Mouse (Mus musculus) liver, embryonic 11.5 days (tissue): ENCODE measurements at regions not wholly inside any gene's neighbourhood (a gene's known extent, or its start where the extent isn't known, plus 50 kb on each side); places are given as distances from the start of the nearest gene placed in this dataset.

Experiments
- ATAC-seq: fragments of 200-750 bp; cut with Nextera tagmentation; replicated peaks from 2 replicates; pipeline ENCODE4 v1.8.0; 2017; ENCODE audit warnings: moderate number of reproducible peaks, mild to moderate bottlenecking, moderate TSS enrichment, moderate library complexity; ENCODE audit not compliant: low FRiP score
- DNase-seq: peaks from one replicate; pipeline ENCODE4 v3.0.0-alpha.2; 2017; ENCODE audit warnings: low spot score
- H3K27ac ChIP-seq: fragments of 300-500 bp; sonication (generic); 2 replicates; pipeline ENCODE4 v1.5.1; 2014; ENCODE audit warnings: mild to moderate bottlenecking, low read depth, low read length, control low read depth
- H3K27me3 ChIP-seq: fragments of 300-500 bp; sonication (generic); replicated peaks from 2 replicates; pipeline ENCODE4 v1.6.1; 2014; ENCODE audit warnings: low read length, mixed read lengths; ENCODE audit not compliant: control insufficient read depth, insufficient read depth
- H3K36me3 ChIP-seq: fragments of 300-500 bp; sonication (generic); 2 replicates; pipeline ENCODE4 v1.6.1; 2014; ENCODE audit warnings: mild to moderate bottlenecking, low read length, moderate library complexity, mixed read lengths; ENCODE audit not compliant: control insufficient read depth, insufficient read depth
- H3K4me1 ChIP-seq: fragments of 300-500 bp; sonication (generic); replicated peaks from 2 replicates; pipeline ENCODE4 v1.6.1; 2014; ENCODE audit warnings: low read length, mixed read lengths; ENCODE audit not compliant: control insufficient read depth, insufficient read depth
- H3K4me2 ChIP-seq: fragments of 300-500 bp; sonication (generic); 2 replicates; pipeline ENCODE4 v1.6.1; 2014; ENCODE audit warnings: mild to moderate bottlenecking, control low read depth, moderate library complexity
- H3K4me3 ChIP-seq: fragments of 300-500 bp; sonication (generic); 2 replicates; pipeline ENCODE4 v1.5.1; 2014; ENCODE audit warnings: low read depth, low read length, control low read depth
- H3K9ac ChIP-seq: fragments of 300-500 bp; sonication (generic); 2 replicates; pipeline ENCODE4 v1.6.1; 2014; ENCODE audit warnings: low read depth, low read length, control low read depth
- H3K9me3 ChIP-seq: fragments of 300-500 bp; sonication (generic); 2 replicates; pipeline ENCODE4 v1.6.1; 2016; ENCODE audit warnings: low read length, inconsistent platforms, mixed read lengths; ENCODE audit not compliant: control insufficient read depth
- WGBS: fragments of 180-500 bp; shearing (Covaris S2); extraction: QIAGEN DNeasy Blood & Tissue Kit; methylation state at CpG from one replicate; pipeline ENCODE4 v1.1.7; 2014; 5-methylcytosine and 5-hydroxymethylcytosine counted together

DNA sequence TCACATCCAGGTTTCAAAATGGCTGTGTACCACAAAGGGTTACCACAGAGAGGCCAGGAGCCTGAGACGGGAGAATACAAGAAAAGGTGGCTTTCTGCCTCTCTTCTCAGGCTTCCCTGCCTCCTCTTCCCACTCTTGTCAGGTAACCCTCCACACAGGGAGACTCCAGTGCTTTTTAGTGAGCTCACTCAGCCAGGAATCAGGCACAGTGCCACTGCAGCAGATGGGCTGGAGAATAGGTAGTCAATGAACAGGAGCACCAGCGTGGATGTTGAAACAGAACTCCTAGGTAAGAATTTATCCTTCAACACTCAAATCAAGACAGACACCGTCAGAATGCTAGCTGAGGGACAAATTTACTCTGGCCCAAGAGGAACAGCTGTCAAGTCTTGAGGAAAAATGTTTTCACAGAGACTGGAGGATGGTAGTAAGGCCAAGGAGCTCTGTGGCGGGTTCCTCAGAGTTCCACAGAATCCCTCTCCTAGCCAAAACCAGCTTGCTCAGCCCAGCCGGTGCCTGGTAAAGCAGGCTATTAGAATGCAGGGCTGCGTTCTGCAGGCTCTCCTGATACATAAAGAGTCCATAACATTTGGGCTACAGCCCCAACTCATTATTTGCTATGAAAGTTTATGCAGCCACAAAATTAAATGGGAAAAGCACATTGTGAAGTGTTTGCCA is 117.0 kb upstream of the Gm10306 start:
- no peak overlapping the region for H3K27ac ChIP-seq
- H3K9me3 ChIP-seq: no peaks in the 10 kb centered on the region
- H3K36me3 ChIP-seq: no peaks in the 10 kb centered on the region
- DNase-seq (no peak), ATAC-seq (no peak)
- WGBS: 85% methylated on average over 6 of the region's 6 CpGs
- no peaks in the 10 kb centered on the region for H3K27me3 ChIP-seq
- 0 out of 2 replicates have a peak, but pooled peaks cover 4% of the 10 kb centered on the region for H3K4me1 ChIP-seq
- H3K4me2 ChIP-seq: no peak overlapping the region
- no peak overlapping the region for H3K4me3 ChIP-seq
- no peak overlapping the region for H3K9ac ChIP-seq

GRCm38 (mm10) chr4:94446604-94447003 is 109.7 kb upstream of the Gm10306 start:
- Histone ChIP-seq H3K36me3 (no peaks in the 10 kb centered on the region), H3K27ac (no peak overlapping the region), H3K4me1 (no peaks in the 10 kb centered on the region), H3K9me3 (no peaks in the 10 kb centered on the region), H3K4me3 (no peak overlapping the region), H3K4me2 (no peak overlapping the region), H3K27me3 (no peaks in the 10 kb centered on the region), H3K9ac (no peak overlapping the region)
- DNase-seq: no peak
- ATAC-seq: no peak
- WGBS: 74% methylated on average over 4 of the region's 4 CpGs
